Mouse (Mus musculus) heart, adult 2 months (tissue): ENCODE measurements around the gene Ptgr1.

Experiments
- CTCF ChIP-seq: fragments of 200-600 bp; IDR thresholded peaks from 2 replicates; pipeline ENCODE4 v1.8.1; 2022; ENCODE audit warnings: antibody characterized with exemption, mild to moderate bottlenecking, moderate library complexity
- EP300 ChIP-seq: fragments of 200-500 bp; IDR thresholded peaks from 2 replicates; pipeline ENCODE4 v1.6.1; 2011; ENCODE audit warnings: low read depth, low read length, control low read depth; ENCODE audit not compliant: insufficient read depth

- TF ChIP-seq EP300, result 0 out of 2 replicates have a peak, but pooled peaks have one; percentile 41
- TF ChIP-seq CTCF, result peak; percentile 99
These were observed 1.7 kb downstream of the Ptgr1 start for GRCm38 (mm10) chr4:58985157-58985648.
